Mouse (Mus musculus): ENCODE measurements around the gene Taf6l. TPM values are rescaled to one million over a fixed set of nuclear protein-coding genes. Genes with fewer than 3 reads are reported as not detected.

Taf6l gene
- 30.5 and 31.5 TPM in 2 replicates for polyA plus RNA-seq (2015; fragmentation: Nextera tagmentation; extraction: Ambion mirVana)

GRCm38 (mm10) chr19:8786008-8786781 is at the start of gene Taf6l:
Gene Taf6l (minus strand): TSS chr19:8786417.
- Histone ChIP-seq H3K27ac (peak within 1 kb of the TSS; percentile 87), H3K27me3 (no peaks in the 10 kb centered on the region), H3K9me3 (no peaks in the 10 kb centered on the region), H3K4me2 (peak within 1 kb of the TSS; percentile 66), H3K9ac (peak within 1 kb of the TSS; percentile 66), H3K4me1 (peaks cover 7% of the 10 kb centered on the region; the same call in 1 of the 2 replicates), H3K36me3 (peaks cover 24% of the 10 kb centered on the region), H3K4me3 (peak within 1 kb of the TSS; percentile 73)
- WGBS, result under 1% methylated on average over 32 of the region's 32 CpGs
- ATAC-seq (ENCODE audit: borderline replicate concordance, extremely low read depth, low FRiP score, low TSS enrichment), result peak; percentile 99

- no peak for ATAC-seq (ENCODE audit: borderline replicate concordance, extremely low read depth, low FRiP score, low TSS enrichment)
- Histone ChIP-seq H3K27me3 (no peaks in the 10 kb centered on the region), H3K4me2 (no peak overlapping the region), H3K36me3 (peaks cover 69% of the 10 kb centered on the region), H3K4me3 (no peak overlapping the region), H3K27ac (no peak overlapping the region), H3K4me1 (0 out of 2 replicates have a peak, but pooled peaks cover under 1% of the 10 kb centered on the region), H3K9me3 (no peaks in the 10 kb centered on the region), H3K9ac (no peak overlapping the region)
- 88% methylated on average over 4 of the region's 4 CpGs for WGBS
Observed at GRCm38 (mm10) chr19:8832971-8833370, 46.8 kb upstream of the Taf6l start.

- WGBS, result 79% methylated on average over 11 of the region's 11 CpGs
- H3K36me3 ChIP-seq, result peaks cover 86% of the 10 kb centered on the region
- no peaks in the 10 kb centered on the region for H3K4me1 ChIP-seq
- no peak for ATAC-seq (ENCODE audit: borderline replicate concordance, extremely low read depth, low FRiP score, low TSS enrichment)
- H3K4me3 ChIP-seq, result no peak overlapping the region
- no peak overlapping the region for H3K27ac ChIP-seq
- H3K9me3 ChIP-seq, result no peaks in the 10 kb centered on the region
- H3K4me2 ChIP-seq, result no peak overlapping the region
- H3K9ac ChIP-seq, result no peak overlapping the region
- H3K27me3 ChIP-seq, result no peaks in the 10 kb centered on the region
Observed at GRCm38 (mm10) chr19:8831262-8831661, 45.0 kb upstream of the Taf6l start.

DNA sequence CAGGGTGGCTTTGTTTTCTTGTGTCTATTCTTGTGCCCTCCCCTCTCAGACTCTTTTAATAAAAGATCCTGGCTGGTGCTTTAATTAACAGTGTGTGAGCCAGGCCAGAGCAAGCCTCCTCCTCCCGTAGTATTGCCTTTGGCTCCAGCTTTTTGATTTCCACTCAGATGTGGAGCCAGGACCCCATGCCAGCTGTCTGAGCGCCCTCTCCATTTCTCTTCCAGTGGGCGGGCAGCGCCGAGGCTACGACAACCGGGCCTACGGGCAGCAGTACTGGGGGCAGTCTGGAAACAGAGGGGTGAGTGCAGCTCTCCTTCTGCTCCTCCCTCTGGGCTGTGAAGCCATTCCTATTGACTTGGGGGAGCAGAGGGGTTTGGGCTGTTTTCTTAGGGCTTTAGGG is 44.4 kb upstream of the Taf6l start:
- Histone ChIP-seq H3K27me3 (no peaks in the 10 kb centered on the region), H3K9ac (no peak overlapping the region), H3K27ac (no peak overlapping the region), H3K4me3 (no peak overlapping the region), H3K4me2 (no peak overlapping the region), H3K9me3 (no peaks in the 10 kb centered on the region), H3K36me3 (peaks cover 92% of the 10 kb centered on the region), H3K4me1 (no peaks in the 10 kb centered on the region)
- ATAC-seq (ENCODE audit: borderline replicate concordance, extremely low read depth, low FRiP score, low TSS enrichment), result no peak
- WGBS, result 90% methylated on average over 8 of the region's 8 CpGs

- 91% methylated on average over 8 of the region's 8 CpGs for WGBS
- no peak within 1 kb of the TSS for H3K9ac ChIP-seq
- no peak within 1 kb of the TSS for H3K4me2 ChIP-seq
- ATAC-seq (ENCODE audit: borderline replicate concordance, extremely low read depth, low FRiP score, low TSS enrichment), result no peak
- H3K27ac ChIP-seq, result no peak within 1 kb of the TSS
- no peak within 1 kb of the TSS for H3K4me3 ChIP-seq
- H3K4me1 ChIP-seq, result no peaks in the 10 kb centered on the region
- H3K27me3 ChIP-seq, result no peaks in the 10 kb centered on the region
- H3K9me3 ChIP-seq, result no peaks in the 10 kb centered on the region
- peaks cover 99% of the 10 kb centered on the region for H3K36me3 ChIP-seq
Observed at GRCm38 (mm10) chr19:8829660-8830059, 43.4 kb upstream of the Taf6l start, which contains the start of gene AC129217.1. Gene AC129217.1 (plus strand): TSS chr19:8829773.

DNA sequence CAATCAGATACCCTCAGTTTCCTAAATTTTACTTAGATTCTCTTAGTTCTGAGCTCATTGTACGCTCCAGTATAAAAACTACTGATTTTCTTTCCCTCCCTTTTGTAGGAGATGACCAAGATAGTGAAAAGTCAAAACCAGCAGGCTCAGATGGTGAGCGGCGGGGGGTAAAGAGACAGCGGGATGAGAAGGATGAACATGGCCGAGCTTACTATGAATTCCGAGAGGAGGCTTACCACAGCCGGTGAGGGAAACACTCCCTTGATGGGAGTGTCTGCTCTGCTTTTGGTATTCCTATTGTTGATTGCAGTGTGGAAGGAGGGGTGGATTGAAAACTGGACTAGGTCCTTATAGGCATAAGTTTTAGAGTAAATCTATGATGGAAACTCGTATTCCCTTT is 36.5 kb upstream of the Taf6l start:
- Histone ChIP-seq H3K36me3 (peaks cover 51% of the 10 kb centered on the region), H3K4me3 (peak overlapping the region; percentile 96), H3K4me1 (peaks cover 20% of the 10 kb centered on the region), H3K9me3 (no peaks in the 10 kb centered on the region), H3K27ac (no peak overlapping the region), H3K9ac (0 out of 2 replicates have a peak overlapping the region, but pooled peaks have one; percentile 10), H3K27me3 (no peaks in the 10 kb centered on the region), H3K4me2 (peak overlapping the region; percentile 66)
- ATAC-seq (ENCODE audit: borderline replicate concordance, extremely low read depth, low FRiP score, low TSS enrichment), result no peak
- 70% methylated on average over 8 of the region's 8 CpGs for WGBS

- Histone ChIP-seq H3K9ac (peak overlapping the region; percentile 97), H3K4me1 (peaks cover 32% of the 10 kb centered on the region), H3K4me2 (peak overlapping the region; percentile 66), H3K9me3 (no peaks in the 10 kb centered on the region), H3K27me3 (no peaks in the 10 kb centered on the region), H3K36me3 (peaks cover 35% of the 10 kb centered on the region), H3K27ac (peak overlapping the region; percentile 100), H3K4me3 (peak overlapping the region; percentile 96)
- WGBS, result under 1% methylated on average over 7 of the region's 7 CpGs
- ATAC-seq (ENCODE audit: borderline replicate concordance, extremely low read depth, low FRiP score, low TSS enrichment), result no peak
Observed at GRCm38 (mm10) chr19:8821146-8821545, 34.9 kb upstream of the Taf6l start.

GRCm38 (mm10) chr19:8820424-8820956 is 34.3 kb upstream of the Taf6l start:
- peak overlapping the region; percentile 97 for H3K9ac ChIP-seq
- peaks cover 37% of the 10 kb centered on the region for H3K4me1 ChIP-seq
- H3K27ac ChIP-seq, result peak overlapping the region; percentile 100
- peak overlapping the region; percentile 96 for H3K4me3 ChIP-seq
- peak overlapping the region; percentile 66 for H3K4me2 ChIP-seq
- ATAC-seq (ENCODE audit: borderline replicate concordance, extremely low read depth, low FRiP score, low TSS enrichment), result no peak; the same call in 1 of the 2 replicates
- no peaks in the 10 kb centered on the region for H3K9me3 ChIP-seq
- H3K27me3 ChIP-seq, result no peaks in the 10 kb centered on the region
- under 1% methylated on average over 47 of the region's 48 CpGs for WGBS
- H3K36me3 ChIP-seq, result peaks cover 34% of the 10 kb centered on the region

DNA sequence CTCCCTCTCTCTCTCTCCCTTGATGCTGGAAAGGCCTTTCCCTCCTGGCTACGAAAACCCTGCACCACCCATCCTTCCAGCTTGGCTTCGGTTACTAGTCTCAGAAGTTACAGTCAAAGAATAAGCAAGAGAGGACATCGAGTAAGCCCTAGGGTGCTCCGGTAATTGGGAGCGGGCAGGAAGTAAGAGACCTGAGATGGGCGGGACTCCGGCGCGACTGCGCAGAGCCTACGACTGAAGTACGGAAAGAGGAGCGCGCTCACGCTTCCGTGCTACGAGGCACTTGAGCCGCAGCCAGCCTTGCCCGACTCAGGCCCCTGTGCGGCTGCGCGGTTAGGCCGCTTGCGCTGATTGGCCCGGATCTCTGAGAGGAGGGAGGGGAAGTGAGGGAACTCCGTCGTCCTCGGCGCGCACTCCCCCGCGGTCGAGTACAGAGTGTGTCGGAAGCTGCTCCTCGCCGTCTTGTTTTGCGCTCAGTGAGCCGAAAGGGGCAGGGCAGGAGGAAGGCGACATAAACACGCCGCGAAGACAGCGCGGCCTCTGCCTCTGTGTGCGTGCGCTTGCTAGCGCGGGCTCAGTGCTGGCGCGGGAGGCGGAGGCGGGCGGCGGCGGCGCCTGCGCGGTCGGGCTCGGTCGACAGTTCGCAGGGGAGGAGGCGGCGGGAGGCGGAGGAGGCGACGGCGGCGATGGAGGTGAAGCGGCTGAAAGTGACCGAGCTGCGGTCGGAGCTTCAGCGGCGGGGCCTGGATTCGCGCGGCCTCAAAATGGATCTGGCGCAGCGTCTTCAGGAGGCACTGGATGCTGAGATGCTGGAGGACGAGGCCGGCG is 33.6 kb upstream of the Taf6l start, which contains the start of gene Hnrnpul2:
Hnrnpul2 (plus strand) TSS at position 415 of the 828 bp plus-strand sequence.
- Histone ChIP-seq H3K4me3 (peak within 1 kb of the TSS; percentile 96), H3K27ac (peak within 1 kb of the TSS; percentile 100)
- under 1% methylated on average over 80 of the region's 83 CpGs for WGBS

DNA sequence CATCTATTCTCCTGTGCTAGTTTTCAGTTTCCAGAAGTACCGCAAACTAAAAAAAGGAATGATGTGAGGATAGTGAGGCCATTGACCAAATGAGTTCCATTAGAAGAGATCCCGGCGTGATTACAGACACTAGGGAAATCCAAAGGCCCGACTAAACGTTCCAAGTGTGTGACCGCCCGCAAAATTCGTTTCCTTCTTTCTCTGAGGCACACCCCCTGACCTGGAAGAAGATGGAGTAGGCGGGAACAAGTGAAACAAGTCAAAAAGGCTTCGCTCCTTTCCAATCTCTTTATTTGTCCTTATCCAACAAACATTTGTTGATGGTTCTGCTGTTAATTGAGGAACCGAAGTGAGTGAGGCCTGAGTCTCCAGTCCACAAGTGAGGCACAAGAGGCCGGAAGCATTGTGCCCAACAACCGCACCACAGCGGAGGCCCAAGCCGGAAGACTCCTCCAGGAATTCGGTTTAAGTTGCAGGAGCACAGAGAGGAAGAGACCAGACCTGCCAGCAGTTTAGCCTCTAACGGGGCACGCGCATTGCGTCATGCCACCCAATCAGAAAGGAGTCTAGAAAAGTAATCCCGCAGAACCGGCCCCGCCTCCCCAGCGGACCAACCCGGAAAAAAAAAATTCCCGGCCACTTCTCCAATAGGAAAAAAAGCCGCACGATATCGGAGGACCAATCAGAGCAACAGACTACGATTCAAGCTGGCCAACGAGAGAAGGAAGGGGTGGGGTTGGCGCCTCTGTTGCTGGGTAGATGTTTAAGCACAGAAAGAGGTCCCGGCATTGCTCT is 32.8 kb upstream of the Taf6l start, which contains the start of gene Ttc9c:
Ttc9c (minus strand) TSS at position 533 of the 795 bp plus-strand sequence.
- H3K27me3 ChIP-seq, result no peaks in the 10 kb centered on the region
- no peaks in the 10 kb centered on the region for H3K9me3 ChIP-seq
- peaks cover 37% of the 10 kb centered on the region for H3K4me1 ChIP-seq
- peak within 1 kb of the TSS; percentile 100 for H3K27ac ChIP-seq
- under 1% methylated on average over 33 of the region's 33 CpGs for WGBS
- peak within 1 kb of the TSS; percentile 66 for H3K4me2 ChIP-seq
- H3K36me3 ChIP-seq, result peaks cover 31% of the 10 kb centered on the region
- peak within 1 kb of the TSS; percentile 97 for H3K9ac ChIP-seq
- ATAC-seq (ENCODE audit: borderline replicate concordance, extremely low read depth, low FRiP score, low TSS enrichment), result peak; percentile 92
- peak within 1 kb of the TSS; percentile 96 for H3K4me3 ChIP-seq

More for the DNA sequence above, 33.6 kb upstream of the Taf6l start, which contains the start of gene Hnrnpul2:
- Histone ChIP-seq H3K36me3 (peaks cover 32% of the 10 kb centered on the region), H3K9me3 (no peaks in the 10 kb centered on the region), H3K4me2 (peak within 1 kb of the TSS; percentile 66), H3K4me1 (peaks cover 37% of the 10 kb centered on the region), H3K9ac (peak within 1 kb of the TSS; percentile 97), H3K27me3 (no peaks in the 10 kb centered on the region)
- peak; percentile 96 for ATAC-seq (ENCODE audit: borderline replicate concordance, extremely low read depth, low FRiP score, low TSS enrichment)

All from lung, embryonic 15.5 days (tissue).